Mouse (Mus musculus) heart, postnatal 25 days (tissue): ENCODE results near the gene Cpb2. TPM values are rescaled to one million over a fixed set of nuclear protein-coding genes. Genes with fewer than 3 reads are reported as not detected.

ENCODE experiments used
- DNase-seq: peaks from one replicate; pipeline ENCODE4 v3.0.0; 2022; ENCODE audit warnings: low spot score
- intact Hi-C: fragments of 180-260 bp; cut with DNase I; formaldehyde crosslinking; loops from one replicate; pipeline ENCODE4 v1.15.1; 2025
- total RNA-seq, 2 experiments: library from RNA; stranded (reverse); gene quantifications; 2 replicates each; pipeline ENCODE4 v1.2.3; 2021

Gene Cpb2
- not detected for total RNA-seq

- intact Hi-C loops = no loop called here
- DNase-seq = no peak
Measured at GRCm38 (mm10) chr14:75242087-75242486, at the start of gene Cpb2. Cpb2 (plus strand) TSS chr14:75242287.

GRCm38 (mm10) chr14:75192427-75192826 lies 49.7 kb upstream of the Cpb2 start:
- intact Hi-C loops = no loop called here
- DNase-seq = no peak

GRCm38 (mm10) chr14:75192858-75193257 lies 49.2 kb upstream of the Cpb2 start:
- intact Hi-C loops = no loop called here
- DNase-seq = no peak

- no peak for DNase-seq
- intact Hi-C loops = loop anchor here (5.0 kb wide), 1 partner anchor 527 kb away; no protein-coding TSS in a partner anchor
Measured at GRCm38 (mm10) chr14:75195530-75195929, 46.6 kb upstream of the Cpb2 start.

- no peak for DNase-seq
- intact Hi-C loops = loop anchor here (2.0 to 5.0 kb wide), 2 partner anchors 136 to 525 kb away; no protein-coding TSS in a partner anchor
Measured at GRCm38 (mm10) chr14:75197027-75197426, 45.1 kb upstream of the Cpb2 start.

- no peak for DNase-seq
- intact Hi-C loops = loop anchor here (2.0 to 5.0 kb wide), 2 partner anchors 137 to 525 kb away; no protein-coding TSS in a partner anchor
Measured at GRCm38 (mm10) chr14:75197660-75198059, 44.4 kb upstream of the Cpb2 start.

GRCm38 (mm10) chr14:75205363-75206051 lies 36.6 kb upstream of the Cpb2 start:
- intact Hi-C loops = no loop called here
- DNase-seq = no peak

GRCm38 (mm10) chr14:75206307-75206706 lies 35.8 kb upstream of the Cpb2 start:
- intact Hi-C loops = no loop called here
- no peak for DNase-seq

- no peak for DNase-seq
- intact Hi-C loops = no loop called here
Measured at GRCm38 (mm10) chr14:75208572-75209151, 33.4 kb upstream of the Cpb2 start.

GRCm38 (mm10) chr14:75213752-75214151 lies 28.3 kb upstream of the Cpb2 start:
- intact Hi-C loops = no loop called here
- no peak for DNase-seq

- no peak for DNase-seq
- intact Hi-C loops = no loop called here
Measured at GRCm38 (mm10) chr14:75218843-75219242, 23.2 kb upstream of the Cpb2 start.

- intact Hi-C loops = no loop called here
- DNase-seq = no peak
Measured at GRCm38 (mm10) chr14:75219250-75219913, 22.7 kb upstream of the Cpb2 start.

GRCm38 (mm10) chr14:75222386-75222785 lies 19.7 kb upstream of the Cpb2 start:
- intact Hi-C loops = no loop called here
- DNase-seq = no peak

GRCm38 (mm10) chr14:75227453-75228084 lies 14.5 kb upstream of the Cpb2 start:
- no peak for DNase-seq
- intact Hi-C loops = no loop called here

GRCm38 (mm10) chr14:75229834-75230233 lies 12.3 kb upstream of the Cpb2 start:
- intact Hi-C loops = no loop called here
- DNase-seq = no peak

GRCm38 (mm10) chr14:75233070-75233469 lies 9.0 kb upstream of the Cpb2 start:
- no peak for DNase-seq
- intact Hi-C loops = no loop called here

- DNase-seq = no peak
- intact Hi-C loops = no loop called here
Measured at GRCm38 (mm10) chr14:75235552-75235951, 6.5 kb upstream of the Cpb2 start.

GRCm38 (mm10) chr14:75235955-75236635 lies 6.0 kb upstream of the Cpb2 start:
- DNase-seq = no peak
- intact Hi-C loops = no loop called here

GRCm38 (mm10) chr14:75236636-75237003 lies 5.5 kb upstream of the Cpb2 start:
- DNase-seq = no peak
- intact Hi-C loops = no loop called here

- DNase-seq = no peak
- intact Hi-C loops = no loop called here
Measured at GRCm38 (mm10) chr14:75237096-75237495, 5.0 kb upstream of the Cpb2 start.
